Mouse (Mus musculus) forebrain, postnatal 0 days (tissue): ENCODE results near the gene Rnf5. TPM values are rescaled to one million over a fixed set of nuclear protein-coding genes. Genes with fewer than 3 reads are reported as not detected.

Source experiments
- ATAC-seq: fragments of 200-750 bp; cut with Nextera tagmentation; 2 replicates; pipeline ENCODE4 v1.8.0; 2017; ENCODE audit warnings: mild to moderate bottlenecking, moderate library complexity
- DNase-seq: peaks from one replicate; pipeline ENCODE4 v3.0.0-alpha.2; 2015
- H3K27ac ChIP-seq: fragments of 300-500 bp; sonication (generic); 2 replicates; pipeline ENCODE4 v1.5.1; 2014; ENCODE audit warnings: low read depth, mild to moderate bottlenecking, antibody characterized with exemption, low read length, moderate library complexity, mixed read lengths
- H3K27me3 ChIP-seq: fragments of 300-500 bp; sonication (generic); 2 replicates; pipeline ENCODE4 v1.6.1; 2014; ENCODE audit warnings: mild to moderate bottlenecking, low read length, mixed read lengths; ENCODE audit not compliant: insufficient read depth
- H3K36me3 ChIP-seq: fragments of 300-500 bp; sonication (generic); 2 replicates; pipeline ENCODE4 v1.6.1; 2014; ENCODE audit warnings: mild to moderate bottlenecking, moderate library complexity; ENCODE audit not compliant: insufficient read depth
- H3K4me1 ChIP-seq: fragments of 300-500 bp; sonication (generic); 2 replicates; pipeline ENCODE4 v1.6.1; 2014; ENCODE audit warnings: antibody characterized with exemption; ENCODE audit not compliant: insufficient read depth
- H3K4me2 ChIP-seq: fragments of 300-500 bp; sonication (generic); 2 replicates; pipeline ENCODE4 v1.6.1; 2014; ENCODE audit warnings: low read depth, mild to moderate bottlenecking, moderate library complexity
- H3K4me3 ChIP-seq: fragments of 300-500 bp; sonication (generic); 2 replicates; pipeline ENCODE4 v1.5.1; 2014; ENCODE audit warnings: low read depth, low read length, mixed read lengths
- H3K9ac ChIP-seq: fragments of 300-500 bp; sonication (generic); 2 replicates; pipeline ENCODE4 v1.6.1; 2014; ENCODE audit warnings: mild to moderate bottlenecking
- H3K9me3 ChIP-seq: fragments of 300-500 bp; sonication (generic); 2 replicates; pipeline ENCODE4 v1.6.1; 2016; ENCODE audit warnings: low read length
- CTCF ChIP-seq: sonication (generic); IDR thresholded peaks from 2 replicates; pipeline ENCODE4 v1.5.1; 2016; ENCODE audit warnings: antibody characterized with exemption, control low read depth, low read depth
- WGBS: fragments of 180-500 bp; shearing (Covaris S2); extraction: QIAGEN DNeasy Blood & Tissue Kit; methylation state at CpG from one replicate; pipeline ENCODE4 v1.1.7; 2014; 5-methylcytosine and 5-hydroxymethylcytosine counted together
- polyA plus RNA-seq: library from polyadenylated mRNA; unstranded; fragments of >200 nt; fragmentation: Nextera tagmentation; extraction: Ambion mirVana; gene quantifications from 2 replicates; pipeline ENCODE4 v1.2.1, GENCODE M21; 2015
- total RNA-seq: library from RNA; depleted of rRNA; stranded (reverse); fragments of >200 nt; gene quantifications from 2 replicates; pipeline ENCODE4 v1.2.3, GENCODE M21; 2014

Rnf5 gene
- total and polyA plus RNA-seq, 2 experiments from 2014 or later, result 45.3 to 252 TPM

DNA sequence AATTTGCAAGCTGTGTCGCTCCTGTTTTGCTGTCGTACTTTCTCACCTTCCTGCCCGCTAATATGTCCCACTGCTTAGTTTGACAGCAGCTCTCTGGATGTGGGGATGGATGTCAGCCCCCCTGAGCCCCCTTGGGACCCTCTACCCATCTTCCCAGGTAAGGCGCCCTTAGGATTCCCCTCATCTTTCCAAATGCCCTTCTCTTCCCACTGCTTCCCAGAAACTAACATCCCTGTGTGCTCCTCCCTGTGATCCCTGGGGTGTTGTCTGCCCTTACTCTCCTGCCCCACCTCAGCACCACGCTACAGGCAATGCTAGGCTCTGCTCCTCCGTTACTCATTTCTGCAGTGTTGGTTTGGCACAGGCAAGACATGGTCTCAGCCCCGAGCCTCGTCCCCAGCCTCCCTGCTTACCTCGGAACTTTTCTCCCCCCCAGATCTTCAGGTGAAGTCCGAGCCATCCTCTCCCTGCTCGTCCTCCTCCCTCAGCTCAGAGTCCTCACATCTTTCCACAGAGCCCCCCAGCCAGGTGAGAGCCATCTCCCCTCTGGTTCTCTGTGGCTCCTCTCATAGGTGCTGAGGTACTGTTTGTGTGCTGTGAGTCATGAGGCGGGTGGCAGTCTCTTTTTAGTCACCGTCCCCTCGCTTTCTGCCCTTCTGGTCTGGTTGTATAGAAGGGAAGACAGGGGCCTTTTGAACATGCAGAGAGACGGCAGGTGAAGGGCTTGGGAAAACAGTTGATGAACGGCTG is 44.8 kb upstream of the Rnf5 start:
- 80% methylated on average over 16 of the region's 16 CpGs for WGBS
- DNase-seq, result no peak
- H3K9ac ChIP-seq, result no peak overlapping the region
- TF ChIP-seq CTCF, result no peak
- ATAC-seq, result no peak
- peaks cover 48% of the 10 kb centered on the region for H3K36me3 ChIP-seq
- H3K4me1 ChIP-seq, result peaks cover 17% of the 10 kb centered on the region
- no peak overlapping the region for H3K27ac ChIP-seq
- H3K9me3 ChIP-seq, result no peaks in the 10 kb centered on the region
- no peaks in the 10 kb centered on the region for H3K27me3 ChIP-seq
- H3K4me3 ChIP-seq, result peak overlapping the region; percentile 96
- peak overlapping the region; percentile 89 for H3K4me2 ChIP-seq

GRCm38 (mm10) chr17:34646906-34647787 is 43.7 kb upstream of the Rnf5 start, which contains the start of gene Atf6b:
Gene Atf6b (plus strand): TSS chr17:34647146.
- 1% methylated on average over 61 of the region's 66 CpGs for WGBS
- peak within 1 kb of the TSS; percentile 86 for H3K27ac ChIP-seq
- peak; percentile 98 for DNase-seq

DNA sequence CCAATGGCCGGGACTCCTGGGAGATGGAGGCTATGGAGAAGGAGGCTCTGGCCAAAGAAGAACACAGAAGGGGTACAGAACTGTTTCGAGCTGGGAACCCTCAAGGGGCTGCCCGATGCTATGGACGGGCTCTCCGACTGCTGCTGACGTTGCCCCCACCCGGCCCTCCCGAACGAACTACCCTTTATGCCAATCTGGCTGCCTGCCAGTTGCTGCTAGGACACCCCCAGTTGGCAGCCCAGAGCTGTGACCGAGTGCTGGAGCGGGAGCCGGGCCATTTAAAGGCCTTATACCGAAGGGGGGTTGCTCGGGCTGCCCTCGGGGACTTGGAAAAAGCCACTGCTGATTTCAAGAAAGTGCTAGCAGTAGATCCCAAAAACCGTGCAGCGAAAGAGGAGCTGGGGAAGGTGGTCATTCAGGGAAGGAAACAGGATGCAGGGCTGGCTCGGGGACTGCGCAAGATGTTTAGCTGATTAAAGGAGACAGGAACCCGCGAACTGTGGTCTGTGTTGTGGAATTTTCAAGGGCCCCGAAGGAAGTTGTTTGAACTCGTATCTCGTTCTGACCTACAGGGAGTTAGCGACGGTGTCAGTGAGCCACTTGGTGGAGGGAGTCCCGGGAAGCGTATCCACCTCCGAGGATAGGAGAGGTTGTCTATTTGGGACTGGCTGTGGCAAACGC is 42.5 kb upstream of the Rnf5 start:
- Histone ChIP-seq H3K36me3 (peaks cover 24% of the 10 kb centered on the region), H3K9me3 (no peaks in the 10 kb centered on the region), H3K9ac (no peak overlapping the region), H3K4me1 (peaks cover 17% of the 10 kb centered on the region), H3K27ac (no peak overlapping the region), H3K27me3 (no peaks in the 10 kb centered on the region), H3K4me2 (0 out of 2 replicates have a peak overlapping the region, but pooled peaks have one; percentile 33), H3K4me3 (no peak overlapping the region)
- no peak for DNase-seq
- TF ChIP-seq CTCF, result no peak
- ATAC-seq, result no peak
- 86% methylated on average over 30 of the region's 30 CpGs for WGBS

More at GRCm38 (mm10) chr17:34646906-34647787, 43.7 kb upstream of the Rnf5 start, which contains the start of gene Atf6b:
- Histone ChIP-seq H3K4me1 (peaks cover 17% of the 10 kb centered on the region), H3K4me2 (peak within 1 kb of the TSS; percentile 89), H3K9ac (peak within 1 kb of the TSS; percentile 93), H3K9me3 (no peaks in the 10 kb centered on the region), H3K36me3 (peaks cover 36% of the 10 kb centered on the region), H3K27me3 (no peaks in the 10 kb centered on the region), H3K4me3 (peak within 1 kb of the TSS; percentile 96)
- no peak for TF ChIP-seq CTCF
- ATAC-seq, result peak; percentile 97

DNA sequence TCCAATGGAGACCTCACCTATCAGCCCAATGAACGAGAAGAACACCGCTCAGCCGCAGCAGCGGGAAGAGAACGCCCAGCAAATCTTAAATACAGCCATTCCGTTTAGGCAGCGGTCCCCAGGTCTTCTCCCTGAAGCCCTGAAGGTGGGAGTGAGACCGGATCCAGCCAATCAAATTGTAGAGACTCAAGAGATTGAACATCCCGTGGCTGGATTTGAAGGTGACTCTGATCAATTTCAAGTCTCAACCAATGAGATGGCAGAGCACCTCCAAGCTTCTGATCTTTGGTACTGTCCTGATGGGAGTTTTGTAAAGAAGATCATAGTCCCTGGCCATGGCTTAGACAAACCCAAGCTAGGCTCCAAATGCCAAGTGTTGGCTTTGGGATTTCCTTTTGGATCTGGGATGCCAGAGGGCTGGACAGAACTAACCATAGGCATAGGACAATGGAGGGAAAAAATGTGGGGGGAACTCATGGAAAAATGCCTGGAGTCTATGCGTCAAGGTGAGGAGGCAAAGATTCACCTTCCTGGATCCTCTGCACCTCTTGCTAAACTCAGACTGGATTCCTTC is 41.9 kb upstream of the Rnf5 start:
- DNase-seq, result no peak
- H3K9ac ChIP-seq, result peak overlapping the region; percentile 55

GRCm38 (mm10) chr17:34644608-34645007 is 41.1 kb upstream of the Rnf5 start, which contains the start of gene Fkbpl:
Gene Fkbpl (plus strand): TSS chr17:34644764.
- Histone ChIP-seq H3K27ac (peak within 1 kb of the TSS; percentile 74), H3K4me3 (peak within 1 kb of the TSS; percentile 52), H3K4me2 (peak within 1 kb of the TSS; percentile 60), H3K9me3 (no peaks in the 10 kb centered on the region), H3K4me1 (peaks cover 17% of the 10 kb centered on the region), H3K36me3 (peaks cover 11% of the 10 kb centered on the region), H3K9ac (peak within 1 kb of the TSS; percentile 55), H3K27me3 (no peaks in the 10 kb centered on the region)
- peak; percentile 82 for ATAC-seq
- 1% methylated on average over 16 of the region's 16 CpGs for WGBS
- peak; percentile 98 for DNase-seq
- no peak for TF ChIP-seq CTCF

More for the DNA sequence above, 41.9 kb upstream of the Rnf5 start:
- WGBS, result 47% methylated on average over 10 of the region's 10 CpGs
- no peak for TF ChIP-seq CTCF
- no peak for ATAC-seq
- H3K36me3 ChIP-seq, result peaks cover 18% of the 10 kb centered on the region
- H3K27ac ChIP-seq, result peak overlapping the region; percentile 74; the same call in 1 of the 2 replicates
- no peaks in the 10 kb centered on the region for H3K27me3 ChIP-seq
- peaks cover 17% of the 10 kb centered on the region for H3K4me1 ChIP-seq
- H3K4me3 ChIP-seq, result peak overlapping the region; percentile 52
- H3K4me2 ChIP-seq, result peak overlapping the region; percentile 60
- no peaks in the 10 kb centered on the region for H3K9me3 ChIP-seq

DNA sequence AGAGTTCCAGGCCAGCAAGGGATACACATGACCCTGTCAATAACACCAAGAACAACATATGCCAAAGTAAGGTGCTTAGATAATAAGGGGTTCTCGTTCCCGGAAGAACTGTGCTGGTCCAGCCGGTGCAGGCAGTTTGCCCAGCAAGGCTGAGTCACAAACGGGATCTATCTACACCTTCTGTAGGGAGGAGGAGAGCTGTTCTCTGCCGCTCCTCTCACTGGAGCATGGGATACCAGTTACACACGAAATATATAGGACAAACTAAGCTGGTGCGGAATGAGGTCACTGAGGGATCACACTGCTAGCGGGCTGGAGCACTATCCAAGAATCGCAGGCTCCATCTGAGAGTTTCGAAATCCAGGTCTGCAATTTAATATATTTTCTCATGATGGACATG is 40.5 kb upstream of the Rnf5 start:
- Histone ChIP-seq H3K4me2 (no peak overlapping the region), H3K4me3 (no peak overlapping the region), H3K27ac (0 out of 2 replicates have a peak overlapping the region, but pooled peaks have one; percentile 2), H3K9ac (no peak overlapping the region), H3K27me3 (no peaks in the 10 kb centered on the region), H3K4me1 (peaks cover 17% of the 10 kb centered on the region), H3K9me3 (no peaks in the 10 kb centered on the region), H3K36me3 (0 out of 2 replicates have a peak, but pooled peaks cover 5% of the 10 kb centered on the region)
- 86% methylated on average over 10 of the region's 10 CpGs for WGBS
- DNase-seq (no peak), ATAC-seq (no peak)
- no peak for TF ChIP-seq CTCF
